Mouse (Mus musculus): ENCODE measurements around the gene Mta1. TPM values are rescaled to one million over a fixed set of nuclear protein-coding genes. Genes with fewer than 3 reads are reported as not detected.

Gene Mta1
- total RNA-seq, 2 experiments from 2014 or later = 32.4 to 61.2 TPM

- ATAC-seq (replicated peaks; ENCODE audit: poor library complexity) = no peak
Measured at GRCm38 (mm10) chr12:113097040-113097439, 1.0 kb upstream of the Mta1 start.

GRCm38 (mm10) chr12:113098530-113099151, 563 bp downstream of the Mta1 start:
- no peak for ATAC-seq (replicated peaks; ENCODE audit: poor library complexity)

- ATAC-seq (replicated peaks; ENCODE audit: poor library complexity) = no peak
Measured at GRCm38 (mm10) chr12:113099470-113100237, 1.6 kb downstream of the Mta1 start.

DNA sequence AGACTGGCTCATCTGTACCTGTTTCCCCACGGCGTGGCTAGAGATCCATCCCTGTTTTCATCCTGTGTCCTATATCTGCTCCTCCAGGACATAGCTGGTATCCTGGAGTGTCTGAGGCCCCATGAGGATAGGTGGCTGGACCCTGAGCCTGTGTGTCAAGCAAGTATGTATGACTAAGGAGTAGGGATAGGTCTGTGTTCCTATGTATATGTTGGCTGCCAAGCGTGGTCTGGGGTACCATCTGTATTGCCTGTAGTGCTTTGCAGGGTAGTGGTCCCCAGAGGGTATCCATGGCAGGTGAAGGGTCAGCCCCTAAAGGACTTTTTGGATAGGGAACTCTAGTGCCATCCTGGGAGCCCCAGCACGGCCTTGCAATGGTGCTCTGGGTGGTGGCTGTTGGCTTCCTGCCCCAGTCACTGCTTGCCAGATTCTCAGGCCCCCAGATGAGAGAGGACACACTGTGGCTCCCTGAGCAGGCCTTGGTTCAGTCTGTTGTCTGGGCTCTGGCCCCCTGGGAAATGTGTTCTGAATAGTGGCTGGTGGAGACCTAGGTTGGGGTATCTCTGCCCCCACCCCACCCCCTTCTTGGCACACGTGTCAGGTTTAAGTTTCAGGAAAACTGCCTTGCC, 2.5 kb downstream of the Mta1 start:
- no peak for ATAC-seq (replicated peaks; ENCODE audit: poor library complexity)

DNA sequence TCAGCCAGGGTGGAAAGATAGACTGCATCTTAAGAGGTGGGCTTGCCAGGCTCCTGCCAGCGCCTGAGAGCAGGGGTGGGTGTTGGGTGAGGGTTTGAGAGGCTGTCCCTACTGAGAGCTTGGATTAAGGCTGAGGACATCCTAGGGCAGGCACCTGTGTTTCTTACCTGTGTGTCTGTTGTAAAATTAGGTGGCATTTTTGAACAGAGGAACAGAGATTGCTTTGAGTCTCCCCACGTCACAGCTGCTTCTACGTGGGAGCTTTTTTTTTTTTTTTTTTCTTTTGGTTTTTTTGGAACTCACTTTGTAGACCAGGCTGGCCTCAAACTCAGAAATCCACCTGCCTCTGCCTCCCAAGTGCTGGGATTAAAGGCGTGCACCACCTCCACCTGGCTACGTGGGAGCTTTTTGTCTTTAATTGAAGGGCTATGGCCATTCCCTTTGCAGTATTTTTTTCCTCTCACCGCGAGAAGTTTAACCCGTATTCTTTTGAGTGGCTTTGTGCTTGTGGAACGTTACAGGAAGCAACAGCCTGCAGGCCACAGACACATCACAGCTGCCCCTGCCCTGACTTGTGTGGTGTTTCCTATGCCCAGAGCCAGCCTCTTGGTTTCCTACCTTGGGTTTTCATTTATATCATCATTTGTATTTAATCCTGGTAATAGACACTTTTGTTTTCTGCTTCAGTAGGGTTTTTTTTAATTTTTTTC, 3.3 kb downstream of the Mta1 start:
- ATAC-seq (replicated peaks; ENCODE audit: poor library complexity) = no peak

DNA sequence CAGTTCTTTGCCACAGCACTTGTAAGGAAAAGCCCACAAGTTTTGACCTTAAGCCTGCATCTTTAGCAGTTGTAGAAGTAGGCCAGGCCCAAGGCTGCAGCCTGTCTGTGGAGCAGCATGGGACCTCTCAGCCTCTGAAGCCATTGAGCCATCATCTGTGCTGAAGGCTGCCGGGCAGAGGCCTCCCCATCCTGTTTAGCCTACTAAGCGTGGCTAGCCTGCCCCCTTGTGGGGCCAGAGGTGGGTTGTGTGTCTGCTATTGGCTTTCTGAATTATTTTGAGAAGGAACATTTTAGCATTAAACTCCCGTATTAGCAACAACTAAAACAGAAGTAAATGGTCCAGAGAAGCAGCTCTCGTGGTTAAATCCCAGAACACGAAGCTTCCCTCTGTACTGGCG, 4.4 kb downstream of the Mta1 start:
- ATAC-seq (replicated peaks; ENCODE audit: poor library complexity) = peak; percentile 64

DNA sequence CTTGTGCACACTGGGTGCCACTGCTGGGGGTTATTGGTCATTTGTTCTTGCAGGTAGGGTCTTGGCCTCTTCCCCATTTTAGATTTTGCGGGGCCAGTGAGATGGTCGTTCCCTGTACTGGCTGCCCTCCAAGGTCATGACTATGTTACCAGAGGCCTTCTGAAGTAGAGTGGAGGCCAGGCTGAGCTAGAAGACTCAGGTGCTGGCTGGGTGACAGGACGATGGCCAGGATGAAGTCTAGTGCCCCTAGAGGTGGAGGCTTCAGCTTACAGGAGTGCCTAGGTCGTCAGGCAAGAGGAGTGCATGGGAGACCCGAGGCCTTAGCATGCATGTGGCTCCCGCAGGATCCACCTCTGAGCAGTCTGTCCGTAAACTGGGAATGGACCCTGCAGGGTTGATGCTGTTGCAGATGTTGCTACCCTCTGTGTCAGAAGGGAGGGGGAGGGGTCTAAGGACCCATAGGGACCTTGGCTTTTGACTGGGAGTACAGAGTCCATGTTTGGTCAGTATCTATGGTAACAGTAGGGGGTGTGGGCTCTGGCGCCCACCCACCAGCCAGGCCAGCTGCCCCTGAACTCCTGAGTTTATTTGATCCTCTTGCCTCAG, 5.9 kb downstream of the Mta1 start:
- ATAC-seq (replicated peaks; ENCODE audit: poor library complexity) = peak; percentile 41

DNA sequence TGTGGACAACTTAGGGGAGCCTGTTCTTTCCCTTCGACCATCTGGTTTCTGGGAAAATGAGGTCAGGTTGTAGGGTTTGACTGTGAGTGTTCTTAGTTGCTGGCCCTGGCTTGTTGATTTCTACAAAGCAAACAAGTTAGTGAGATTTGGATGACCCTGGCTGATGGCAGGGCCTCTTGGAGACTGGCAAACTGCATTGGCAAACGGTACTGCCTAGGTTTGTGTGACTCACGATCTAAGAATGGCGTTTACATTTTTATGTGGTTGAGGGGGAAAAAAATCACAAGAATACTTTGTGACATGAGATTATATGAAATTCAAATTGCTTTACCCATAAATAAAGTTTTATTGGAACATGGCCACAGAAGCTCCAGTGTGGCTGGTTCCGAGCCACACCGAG, 8.3 kb downstream of the Mta1 start:
- ATAC-seq (replicated peaks; ENCODE audit: poor library complexity) = no peak

- peak; percentile 84 for ATAC-seq (replicated peaks; ENCODE audit: poor library complexity)
Measured at GRCm38 (mm10) chr12:113107431-113108124, 9.5 kb downstream of the Mta1 start.

DNA sequence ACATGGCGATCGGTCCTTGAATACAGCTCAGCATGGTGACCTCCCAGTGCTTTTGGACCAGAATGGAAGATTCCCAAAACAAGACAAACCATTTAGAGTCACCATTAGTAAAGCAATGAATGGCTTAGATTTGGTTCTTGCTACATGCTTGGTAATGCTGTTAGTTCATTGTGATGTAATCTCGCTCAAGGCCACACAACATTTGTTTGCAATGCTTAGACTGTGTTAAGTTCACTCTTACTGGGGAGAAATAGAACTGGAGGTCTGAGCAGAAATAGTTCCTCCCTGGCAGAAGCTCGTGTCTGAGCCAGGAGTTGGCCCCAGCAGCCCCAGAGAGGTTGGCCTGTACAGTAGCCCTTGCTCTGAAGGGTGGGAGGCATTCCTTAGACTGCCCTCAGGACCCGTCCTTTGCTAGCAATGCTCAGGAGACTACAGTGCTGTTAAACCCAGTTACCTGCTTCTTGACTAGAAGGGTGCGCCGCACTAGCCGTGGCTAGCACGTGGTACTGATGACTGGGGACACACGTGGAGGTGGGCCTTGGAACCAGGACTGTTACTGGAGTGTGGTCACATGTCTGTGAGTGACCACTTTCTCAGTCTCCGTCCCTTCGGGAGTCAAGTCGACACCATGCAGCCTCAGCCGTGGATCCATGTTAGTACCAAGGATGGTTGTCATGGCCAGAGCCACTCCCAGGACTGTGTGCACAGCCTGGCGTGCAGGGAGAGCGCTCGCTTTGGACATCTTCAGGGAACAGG, 10.6 kb downstream of the Mta1 start:
- ATAC-seq (replicated peaks; ENCODE audit: poor library complexity) = no peak

GRCm38 (mm10) chr12:113109801-113110200, 11.7 kb downstream of the Mta1 start:
- no peak for ATAC-seq (replicated peaks; ENCODE audit: poor library complexity)

GRCm38 (mm10) chr12:113114141-113114540, 16.1 kb downstream of the Mta1 start:
- ATAC-seq (replicated peaks; ENCODE audit: poor library complexity) = no peak

DNA sequence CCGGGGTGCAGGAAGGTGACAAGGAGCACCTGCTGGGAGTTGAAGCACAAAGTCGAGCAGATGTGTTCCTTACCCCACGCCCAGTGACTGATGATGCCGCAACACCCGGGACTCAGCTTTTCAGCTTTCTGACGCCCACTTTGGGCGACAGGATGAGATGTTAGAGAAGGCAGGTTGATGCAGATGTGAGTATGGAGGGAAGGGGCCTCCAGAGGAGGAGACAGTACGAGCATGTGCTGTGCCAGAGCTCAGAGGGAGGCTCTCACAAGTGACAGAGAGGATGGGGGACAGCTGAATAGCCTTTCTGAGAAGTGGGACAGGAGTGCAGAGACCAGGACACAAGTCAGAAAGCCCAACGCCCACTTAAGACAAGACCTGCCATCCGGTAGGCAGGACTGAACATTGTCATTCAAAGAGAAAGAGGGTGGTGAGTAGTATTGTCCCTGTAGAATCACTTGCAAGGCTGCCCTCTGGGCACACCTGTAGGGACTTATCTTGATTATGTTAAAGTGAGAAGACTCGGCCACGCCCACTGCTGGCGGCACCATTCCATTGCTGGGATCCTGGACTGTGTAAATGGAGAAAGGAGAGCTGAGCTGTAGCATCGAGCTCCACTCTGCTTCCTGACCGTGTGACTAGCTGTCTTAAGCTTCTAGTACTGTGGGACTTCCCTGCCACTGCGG, 16.9 kb downstream of the Mta1 start:
- ATAC-seq (replicated peaks; ENCODE audit: poor library complexity) = no peak

- peak; percentile 92 for ATAC-seq (replicated peaks; ENCODE audit: poor library complexity)
Measured at GRCm38 (mm10) chr12:113119516-113120410, 21.7 kb downstream of the Mta1 start.

- ATAC-seq (replicated peaks; ENCODE audit: poor library complexity) = no peak
Measured at GRCm38 (mm10) chr12:113124726-113125125, 26.6 kb downstream of the Mta1 start.

DNA sequence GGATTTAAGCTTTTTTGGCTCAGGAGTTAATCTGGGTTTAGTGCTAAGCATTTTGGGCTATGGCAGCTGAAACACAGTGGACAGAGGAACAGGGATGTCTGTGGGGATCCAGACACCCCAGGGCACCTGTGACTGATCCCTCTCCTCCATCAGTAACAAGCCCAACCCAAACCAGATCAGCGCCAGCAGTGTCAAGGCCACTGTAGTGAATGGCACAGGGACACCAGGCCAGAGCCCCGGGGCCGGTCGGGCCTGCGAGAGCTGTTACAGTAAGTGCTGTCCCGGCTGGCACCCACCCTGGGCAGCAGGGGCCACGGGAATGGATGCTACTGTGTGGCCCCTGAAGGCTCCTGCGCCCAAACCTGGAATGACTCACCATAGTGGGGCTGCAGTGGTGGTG, 32.7 kb downstream of the Mta1 start:
- no peak for ATAC-seq (replicated peaks; ENCODE audit: poor library complexity)

DNA sequence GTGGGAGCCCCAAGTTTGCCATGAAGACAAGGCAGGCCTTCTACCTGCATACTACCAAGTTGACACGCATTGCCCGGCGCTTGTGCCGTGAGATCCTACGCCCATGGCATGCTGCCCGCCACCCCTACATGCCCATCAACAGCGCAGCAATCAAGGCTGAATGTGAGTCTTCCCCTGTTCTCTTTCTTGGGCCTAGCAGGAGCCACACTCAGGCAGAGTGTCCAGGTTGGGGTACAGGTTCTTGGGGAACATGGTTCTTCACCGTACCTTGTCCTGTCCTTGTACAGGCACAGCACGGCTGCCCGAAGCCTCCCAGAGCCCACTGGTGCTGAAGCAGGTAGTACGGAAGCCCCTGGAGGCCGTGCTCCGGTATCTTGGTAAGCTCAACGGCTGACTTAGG, 33.5 kb downstream of the Mta1 start:
- no peak for ATAC-seq (replicated peaks; ENCODE audit: poor library complexity)

DNA sequence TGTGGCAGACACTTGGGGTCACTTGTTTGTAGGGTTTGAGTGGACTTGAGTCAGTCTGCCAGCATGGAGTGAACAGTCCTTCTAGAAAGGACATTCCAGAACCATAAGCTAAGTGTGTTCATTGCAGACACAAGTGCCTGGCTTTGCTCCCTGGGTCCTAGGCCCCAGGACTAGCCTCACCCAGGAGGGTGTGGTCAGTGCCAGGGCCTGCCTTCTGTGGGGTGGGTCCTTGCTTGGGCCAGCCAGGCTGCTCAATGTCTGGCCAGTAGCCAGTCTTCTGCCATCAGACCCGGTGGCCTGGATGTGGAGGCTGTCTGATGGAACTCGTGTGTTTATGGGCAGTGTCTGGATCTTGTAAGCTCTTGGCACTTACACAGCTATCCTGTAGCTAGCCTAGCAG, 34.5 kb downstream of the Mta1 start:
- no peak for ATAC-seq (replicated peaks; ENCODE audit: poor library complexity)

Data from megakaryocyte progenitor cell, adult 5-6 weeks (primary cell).